Mouse (Mus musculus) intestine, embryonic 14.5 days (tissue): Measurements from ENCODE around the gene Rgs7bp. TPM values are rescaled to one million over a fixed set of nuclear protein-coding genes. Genes with fewer than 3 reads are reported as not detected.
A peak's percentile ranks its signal among the peaks of the same experiment; 100 is the strongest.

Source experiments
- ATAC-seq: fragments of 200-750 bp; cut with Nextera tagmentation; replicated peaks from 2 replicates; pipeline ENCODE4 v1.8.0; 2017; ENCODE audit warnings: low read depth, moderate number of reproducible peaks, moderate TSS enrichment, moderate library complexity; ENCODE audit not compliant: low FRiP score, low TSS enrichment
- DNase-seq: peaks from one replicate; pipeline ENCODE4 v3.0.0-alpha.2; 2018; ENCODE audit warnings: low spot score
- H3K27ac ChIP-seq: fragments of 300-500 bp; sonication (generic); 2 replicates; pipeline ENCODE4 v1.5.1; 2014; ENCODE audit warnings: low read depth, mild to moderate bottlenecking, control low read depth
- H3K27me3 ChIP-seq: fragments of 300-500 bp; sonication (generic); replicated peaks from 2 replicates; pipeline ENCODE4 v1.6.1; 2014; ENCODE audit warnings: low read length, control low read depth; ENCODE audit not compliant: control insufficient read depth, insufficient read depth
- H3K36me3 ChIP-seq: fragments of 300-500 bp; sonication (generic); 2 replicates; pipeline ENCODE4 v1.6.1; 2014; ENCODE audit warnings: low read length, control low read depth; ENCODE audit not compliant: control insufficient read depth, insufficient read depth
- H3K4me1 ChIP-seq: fragments of 300-500 bp; sonication (generic); replicated peaks from 2 replicates; pipeline ENCODE4 v1.6.1; 2014; ENCODE audit warnings: low read length, control low read depth, mixed read lengths; ENCODE audit not compliant: control insufficient read depth, insufficient read depth
- H3K4me2 ChIP-seq: fragments of 300-500 bp; sonication (generic); 2 replicates; pipeline ENCODE4 v1.6.1; 2014; ENCODE audit warnings: low read length
- H3K4me3 ChIP-seq: fragments of 300-500 bp; sonication (generic); 2 replicates; pipeline ENCODE4 v1.5.1; 2014; ENCODE audit warnings: low read depth, low read length, control low read depth, mixed read lengths
- H3K9ac ChIP-seq: fragments of 300-500 bp; sonication (generic); 2 replicates; pipeline ENCODE4 v1.6.1; 2014; ENCODE audit warnings: mild to moderate bottlenecking, low read length
- H3K9me3 ChIP-seq: fragments of 300-500 bp; sonication (generic); 2 replicates; pipeline ENCODE4 v1.6.1; 2016; ENCODE audit warnings: low read length, control low read depth; ENCODE audit not compliant: control insufficient read depth
- WGBS: fragments of 180-500 bp; shearing (Covaris S2); extraction: QIAGEN DNeasy Blood & Tissue Kit; methylation state at CpG from one replicate; pipeline ENCODE4 v1.1.7; 2014; 5-methylcytosine and 5-hydroxymethylcytosine counted together
- polyA plus RNA-seq: library from polyadenylated mRNA; unstranded; fragments of >200 nt; fragmentation: Nextera tagmentation; extraction: Ambion mirVana; gene quantifications from 2 replicates; pipeline ENCODE4 v1.2.1, GENCODE M21; 2014

Rgs7bp gene
- polyA plus RNA-seq, 1 experiment from 2014 or later = 2.7 TPM

- Histone ChIP-seq H3K27ac (no peak overlapping the region), H3K9ac (no peak overlapping the region), H3K4me2 (no peak overlapping the region), H3K4me3 (no peak overlapping the region), H3K36me3 (no peaks in the 10 kb centered on the region), H3K9me3 (no peaks in the 10 kb centered on the region), H3K27me3 (no peaks in the 10 kb centered on the region), H3K4me1 (peaks cover 8% of the 10 kb centered on the region)
- peak; percentile 53 for DNase-seq
- 54% methylated on average over 11 of the region's 11 CpGs for WGBS
- ATAC-seq = peak; percentile 62; the same call in 1 of the 2 replicates
Observed at GRCm38 (mm10) chr13:104962716-104963411, 91.9 kb downstream of the Rgs7bp start.

DNA sequence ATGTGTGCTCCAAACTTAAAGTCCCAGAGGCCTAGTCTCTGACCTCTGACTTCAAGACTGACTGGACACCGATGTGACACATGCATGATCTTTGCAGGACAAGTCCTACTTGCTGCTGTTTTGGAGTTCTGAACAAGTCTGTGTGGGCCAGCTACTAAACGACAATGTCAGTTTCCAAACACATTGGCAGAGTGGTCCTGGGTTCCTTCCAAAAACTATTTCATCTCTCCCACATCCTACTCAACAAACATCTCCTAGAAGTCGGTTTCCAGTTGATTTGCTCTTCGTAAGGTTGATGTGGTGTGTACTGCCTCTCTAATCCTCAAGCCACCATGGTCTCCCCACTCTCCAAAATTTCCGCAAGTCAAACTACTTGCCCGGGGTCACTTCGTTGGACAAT is 92.6 kb downstream of the Rgs7bp start:
- Histone ChIP-seq H3K4me2 (no peak overlapping the region), H3K27ac (no peak overlapping the region), H3K9ac (no peak overlapping the region), H3K4me3 (no peak overlapping the region), H3K36me3 (no peaks in the 10 kb centered on the region), H3K9me3 (no peaks in the 10 kb centered on the region), H3K27me3 (no peaks in the 10 kb centered on the region), H3K4me1 (peaks cover 8% of the 10 kb centered on the region)
- no peak for ATAC-seq
- 84% methylated on average over 7 of the region's 7 CpGs for WGBS
- DNase-seq = no peak

- H3K27ac ChIP-seq = 0 out of 2 replicates have a peak overlapping the region, but pooled peaks have one; percentile 33
- no peaks in the 10 kb centered on the region for H3K9me3 ChIP-seq
- no peaks in the 10 kb centered on the region for H3K36me3 ChIP-seq
- no peak overlapping the region for H3K4me3 ChIP-seq
- H3K4me1 ChIP-seq = peaks cover 8% of the 10 kb centered on the region
- WGBS = 83% methylated on average over 14 of the region's 14 CpGs
- DNase-seq = no peak
- H3K4me2 ChIP-seq = no peak overlapping the region
- no peak for ATAC-seq
- no peaks in the 10 kb centered on the region for H3K27me3 ChIP-seq
- no peak overlapping the region for H3K9ac ChIP-seq
Observed at GRCm38 (mm10) chr13:104960951-104961715, 93.6 kb downstream of the Rgs7bp start.

DNA sequence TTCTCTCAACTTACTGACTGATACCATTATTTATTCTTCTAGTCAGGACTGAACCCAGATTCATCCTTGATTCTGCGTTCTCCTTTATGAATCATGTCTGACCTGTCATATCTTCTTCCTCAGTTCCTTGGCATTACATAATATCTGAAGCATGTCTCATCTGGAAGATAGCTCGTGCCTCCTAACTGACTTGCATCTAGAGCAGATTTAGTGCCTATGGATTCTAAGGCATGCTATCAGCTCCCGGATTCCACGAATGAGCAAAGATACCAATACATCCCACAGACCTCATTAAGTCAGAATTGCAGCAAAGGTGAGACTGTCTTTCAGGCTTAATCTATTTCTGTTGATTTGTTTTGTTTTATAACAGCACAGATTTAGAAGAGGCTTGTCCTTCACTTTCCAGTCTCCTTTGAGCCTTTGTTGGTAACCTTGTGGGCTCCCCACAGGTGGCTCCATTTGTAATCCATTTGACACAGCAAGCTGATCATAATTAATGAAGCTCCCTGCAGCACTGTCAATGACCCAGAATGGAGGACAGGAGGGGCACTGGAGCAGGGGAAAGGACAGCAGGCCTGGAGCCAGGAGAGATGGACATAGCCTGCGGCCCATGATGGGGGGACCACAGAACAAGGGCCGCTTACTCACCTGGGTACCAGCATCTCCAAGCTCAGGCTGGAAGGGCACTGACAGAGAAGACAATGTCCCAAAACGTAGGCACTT is 94.4 kb downstream of the Rgs7bp start:
- Histone ChIP-seq H3K4me3 (no peak overlapping the region), H3K9ac (no peak overlapping the region), H3K4me1 (peaks cover 8% of the 10 kb centered on the region), H3K9me3 (no peaks in the 10 kb centered on the region), H3K36me3 (no peaks in the 10 kb centered on the region), H3K27me3 (no peaks in the 10 kb centered on the region), H3K4me2 (no peak overlapping the region), H3K27ac (peak overlapping the region; percentile 33; the same call in 1 of the 2 replicates)
- ATAC-seq (no peak), DNase-seq (no peak)
- 75% methylated on average over 7 of the region's 7 CpGs for WGBS

- Histone ChIP-seq H3K4me2 (no peak overlapping the region), H3K9me3 (no peaks in the 10 kb centered on the region), H3K36me3 (no peaks in the 10 kb centered on the region), H3K27me3 (no peaks in the 10 kb centered on the region), H3K4me1 (peaks cover 8% of the 10 kb centered on the region), H3K9ac (no peak overlapping the region), H3K4me3 (no peak overlapping the region), H3K27ac (peak overlapping the region; percentile 62)
- WGBS = 67% methylated on average over 4 of the region's 4 CpGs
- no peak for DNase-seq
- no peak for ATAC-seq
Observed at GRCm38 (mm10) chr13:104959733-104960132, 95.0 kb downstream of the Rgs7bp start.

GRCm38 (mm10) chr13:104947958-104948357 is 106.8 kb downstream of the Rgs7bp start:
- ATAC-seq (peak; percentile 59; the same call in 1 of the 2 replicates), DNase-seq (peak; percentile 88)
- H3K27me3 ChIP-seq = no peaks in the 10 kb centered on the region
- H3K4me3 ChIP-seq = 0 out of 2 replicates have a peak overlapping the region, but pooled peaks have one; percentile 6
- H3K27ac ChIP-seq = no peak overlapping the region
- no peaks in the 10 kb centered on the region for H3K36me3 ChIP-seq
- H3K4me1 ChIP-seq = no peaks in the 10 kb centered on the region
- H3K9me3 ChIP-seq = no peaks in the 10 kb centered on the region
- 1% methylated on average over 7 of the region's 7 CpGs for WGBS
- H3K4me2 ChIP-seq = peak overlapping the region; percentile 41
- H3K9ac ChIP-seq = no peak overlapping the region

GRCm38 (mm10) chr13:104940483-104940882 is 114.2 kb downstream of the Rgs7bp start:
- H3K9me3 ChIP-seq = no peaks in the 10 kb centered on the region
- 92% methylated on average over 8 of the region's 8 CpGs for WGBS
- no peak for ATAC-seq

GRCm38 (mm10) chr13:104939856-104940255 is 114.9 kb downstream of the Rgs7bp start:
- H3K9me3 ChIP-seq = no peaks in the 10 kb centered on the region
- DNase-seq = peak; percentile 85
- no peaks in the 10 kb centered on the region for H3K27me3 ChIP-seq
- no peak overlapping the region for H3K27ac ChIP-seq
- H3K36me3 ChIP-seq = no peaks in the 10 kb centered on the region
- WGBS = 8% methylated on average over 4 of the region's 4 CpGs
- no peak for ATAC-seq
- H3K4me3 ChIP-seq = no peak overlapping the region
- no peak overlapping the region for H3K9ac ChIP-seq
- H3K4me2 ChIP-seq = no peak overlapping the region
- H3K4me1 ChIP-seq = no peaks in the 10 kb centered on the region

More at GRCm38 (mm10) chr13:104940483-104940882, 114.2 kb downstream of the Rgs7bp start:
- H3K4me1 ChIP-seq = no peaks in the 10 kb centered on the region
- H3K27me3 ChIP-seq = no peaks in the 10 kb centered on the region
- no peak overlapping the region for H3K9ac ChIP-seq
- DNase-seq = no peak
- H3K36me3 ChIP-seq = no peaks in the 10 kb centered on the region
- H3K4me2 ChIP-seq = no peak overlapping the region
- H3K4me3 ChIP-seq = no peak overlapping the region
- no peak overlapping the region for H3K27ac ChIP-seq
